Mouse (Mus musculus): ENCODE data around the gene S1pr1. TPM values are rescaled to one million over a fixed set of nuclear protein-coding genes. Genes with fewer than 3 reads are reported as not detected.
A peak's percentile ranks its signal among the peaks of the same experiment; 100 is the strongest.

The S1pr1 gene
- polyA plus RNA-seq, 1 experiment from 2014 or later, result 19.8 TPM

GRCm38 (mm10) chr3:115692857-115693256, 22.0 kb downstream of the S1pr1 start:
- Histone ChIP-seq H3K9ac (no peak overlapping the region), H3K4me1 (no peaks in the 10 kb centered on the region), H3K9me3 (no peaks in the 10 kb centered on the region), H3K27ac (no peak overlapping the region), H3K4me3 (no peak overlapping the region), H3K4me2 (replicated peaks) (no peak overlapping the region), H3K27me3 (no peaks in the 10 kb centered on the region), H3K36me3 (no peaks in the 10 kb centered on the region)
- ATAC-seq (ENCODE audit: insufficient number of reproducible peaks, insufficient read depth, low FRiP score, low TSS enrichment), result no peak
- 66% methylated on average over 4 of the region's 4 CpGs for WGBS

DNA sequence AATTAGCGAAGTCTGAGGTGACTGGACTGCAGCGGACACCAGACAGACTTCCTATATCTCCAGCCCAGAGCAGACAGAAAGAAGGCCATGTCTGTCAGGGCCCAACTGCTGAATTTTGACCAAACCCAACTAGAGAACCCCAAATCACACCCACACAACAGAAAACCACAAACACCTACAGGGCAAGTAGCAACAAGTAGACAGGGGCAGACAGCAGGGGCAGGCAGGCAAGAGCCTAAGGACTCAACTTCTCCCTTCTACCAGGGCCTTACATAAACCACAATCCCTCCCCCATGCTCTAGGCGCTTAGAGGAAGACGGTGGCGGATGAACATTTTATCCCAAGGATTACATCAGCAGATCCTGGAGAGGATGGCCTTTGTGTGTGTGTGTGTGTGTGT, 22.5 kb downstream of the S1pr1 start:
- H3K4me2 ChIP-seq (replicated peaks), result no peak overlapping the region
- ATAC-seq (ENCODE audit: insufficient number of reproducible peaks, insufficient read depth, low FRiP score, low TSS enrichment), result no peak
- no peaks in the 10 kb centered on the region for H3K4me1 ChIP-seq
- no peak overlapping the region for H3K9ac ChIP-seq
- no peaks in the 10 kb centered on the region for H3K9me3 ChIP-seq
- no peak overlapping the region for H3K27ac ChIP-seq
- no peak overlapping the region for H3K4me3 ChIP-seq
- H3K27me3 ChIP-seq, result no peaks in the 10 kb centered on the region
- WGBS, result 90% methylated on average over 5 of the region's 5 CpGs
- H3K36me3 ChIP-seq, result no peaks in the 10 kb centered on the region

DNA sequence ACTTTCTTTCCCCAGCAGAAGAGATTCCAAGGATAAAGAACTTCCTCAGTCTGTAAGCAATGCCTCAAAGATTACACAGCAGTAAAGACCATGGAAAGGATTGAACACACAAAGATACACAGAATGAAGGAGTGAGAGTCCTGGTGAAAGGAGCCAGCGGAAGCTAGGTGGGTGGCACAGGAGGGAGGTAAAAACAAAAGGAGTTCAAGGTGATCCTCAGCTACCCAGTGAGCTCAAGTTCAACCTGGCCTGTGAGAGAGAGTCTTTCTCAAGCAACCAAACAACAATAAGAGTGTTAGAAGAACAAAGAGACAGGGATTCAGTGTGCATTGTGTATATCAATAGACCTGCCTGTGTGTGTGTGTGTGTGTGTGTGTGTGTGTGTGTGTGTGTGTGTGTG, 25.0 kb downstream of the S1pr1 start:
- WGBS, result 76% methylated on average over 1 of the region's 1 CpGs
- Histone ChIP-seq H3K9me3 (no peaks in the 10 kb centered on the region), H3K4me3 (no peak overlapping the region), H3K27me3 (no peaks in the 10 kb centered on the region), H3K4me2 (replicated peaks) (no peak overlapping the region), H3K9ac (no peak overlapping the region), H3K4me1 (no peaks in the 10 kb centered on the region), H3K36me3 (no peaks in the 10 kb centered on the region), H3K27ac (no peak overlapping the region)
- ATAC-seq (ENCODE audit: insufficient number of reproducible peaks, insufficient read depth, low FRiP score, low TSS enrichment), result no peak

- ATAC-seq (ENCODE audit: insufficient number of reproducible peaks, insufficient read depth, low FRiP score, low TSS enrichment), result no peak
- 44% methylated on average over 8 of the region's 8 CpGs for WGBS
- no peak overlapping the region for H3K27ac ChIP-seq
- no peaks in the 10 kb centered on the region for H3K36me3 ChIP-seq
- no peak overlapping the region for H3K4me2 ChIP-seq (replicated peaks)
- no peaks in the 10 kb centered on the region for H3K9me3 ChIP-seq
- no peak overlapping the region for H3K9ac ChIP-seq
- no peaks in the 10 kb centered on the region for H3K27me3 ChIP-seq
- H3K4me1 ChIP-seq, result no peaks in the 10 kb centered on the region
- no peak overlapping the region for H3K4me3 ChIP-seq
These were observed 25.5 kb downstream of the S1pr1 start for GRCm38 (mm10) chr3:115689352-115689751.

GRCm38 (mm10) chr3:115687821-115688220, 27.1 kb downstream of the S1pr1 start:
- ATAC-seq (ENCODE audit: insufficient number of reproducible peaks, insufficient read depth, low FRiP score, low TSS enrichment), result no peak
- H3K27me3 ChIP-seq, result no peaks in the 10 kb centered on the region
- no peak overlapping the region for H3K4me2 ChIP-seq (replicated peaks)
- no peak overlapping the region for H3K27ac ChIP-seq
- H3K4me1 ChIP-seq, result no peaks in the 10 kb centered on the region
- 88% methylated on average over 2 of the region's 2 CpGs for WGBS
- no peak overlapping the region for H3K9ac ChIP-seq
- H3K4me3 ChIP-seq, result no peak overlapping the region
- H3K36me3 ChIP-seq, result no peaks in the 10 kb centered on the region
- no peaks in the 10 kb centered on the region for H3K9me3 ChIP-seq

DNA sequence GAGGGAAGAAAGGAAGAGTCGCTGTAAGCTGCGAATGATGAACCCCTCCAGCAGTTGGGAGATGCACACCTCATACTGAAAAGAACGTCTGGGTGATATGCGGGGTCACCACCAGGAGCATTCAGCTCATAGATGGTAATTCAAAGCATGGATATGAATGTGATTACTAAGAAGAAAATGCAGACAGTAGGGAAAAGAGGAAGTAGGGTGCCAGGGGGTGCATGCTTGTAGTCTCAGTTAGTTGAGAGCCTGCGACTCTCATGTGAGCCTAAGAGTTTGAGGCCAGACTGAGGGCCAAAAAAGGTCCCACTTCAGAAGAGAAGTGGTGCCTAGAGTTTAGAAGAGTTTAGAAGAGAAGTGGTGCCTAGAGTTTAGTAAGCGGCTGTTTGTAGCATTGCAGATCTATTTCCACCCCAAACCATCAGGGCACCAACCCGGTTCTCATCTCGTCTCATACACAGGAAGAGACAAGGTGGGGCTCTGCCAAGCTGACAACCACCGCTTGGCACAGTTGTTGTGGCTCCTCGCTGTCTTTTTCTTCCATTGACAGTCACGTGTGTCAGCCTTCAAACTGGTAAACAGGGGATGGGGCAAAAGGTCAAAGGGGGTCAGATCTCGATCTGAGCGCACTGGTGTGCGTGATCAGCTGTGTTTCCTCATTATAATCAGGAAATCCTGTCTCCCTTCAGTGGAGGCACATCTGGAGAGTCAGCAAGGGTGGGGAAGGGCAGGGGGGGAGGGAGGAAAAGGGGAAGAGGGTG, 32.4 kb downstream of the S1pr1 start:
- no peak overlapping the region for H3K4me3 ChIP-seq
- no peaks in the 10 kb centered on the region for H3K9me3 ChIP-seq
- ATAC-seq (ENCODE audit: insufficient number of reproducible peaks, insufficient read depth, low FRiP score, low TSS enrichment), result no peak
- no peaks in the 10 kb centered on the region for H3K36me3 ChIP-seq
- no peak overlapping the region for H3K4me2 ChIP-seq (replicated peaks)
- WGBS, result 59% methylated on average over 14 of the region's 14 CpGs
- no peak overlapping the region for H3K27ac ChIP-seq
- H3K27me3 ChIP-seq, result no peaks in the 10 kb centered on the region
- H3K4me1 ChIP-seq, result no peaks in the 10 kb centered on the region
- H3K9ac ChIP-seq, result no peak overlapping the region

- H3K4me2 ChIP-seq (replicated peaks), result no peak overlapping the region
- H3K9me3 ChIP-seq, result no peaks in the 10 kb centered on the region
- no peak overlapping the region for H3K9ac ChIP-seq
- H3K4me1 ChIP-seq, result no peaks in the 10 kb centered on the region
- H3K27ac ChIP-seq, result no peak overlapping the region
- 70% methylated on average over 1 of the region's 1 CpGs for WGBS
- H3K4me3 ChIP-seq, result no peak overlapping the region
- no peaks in the 10 kb centered on the region for H3K27me3 ChIP-seq
- ATAC-seq (ENCODE audit: insufficient number of reproducible peaks, insufficient read depth, low FRiP score, low TSS enrichment), result no peak
- H3K36me3 ChIP-seq, result no peaks in the 10 kb centered on the region
These were observed 33.7 kb downstream of the S1pr1 start for GRCm38 (mm10) chr3:115681184-115681583.

DNA sequence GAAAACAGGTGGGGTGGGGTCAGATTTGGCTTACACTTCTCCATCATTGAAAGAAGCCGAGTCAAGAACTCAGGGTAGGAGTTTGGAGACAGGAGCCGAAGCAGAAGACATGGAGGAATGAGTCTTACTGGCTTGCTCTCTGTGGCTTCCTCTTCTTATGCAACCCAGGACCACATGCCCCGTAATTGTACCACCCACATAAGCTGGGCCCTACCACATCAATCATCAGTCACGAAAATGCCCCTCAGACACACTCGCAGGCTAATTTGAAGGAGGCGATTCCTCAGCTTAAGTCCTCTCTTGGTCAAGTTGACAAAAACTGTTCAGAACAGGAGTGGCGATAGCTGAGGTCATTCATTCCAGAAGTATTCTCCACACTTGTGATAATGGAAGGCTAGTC, 35.9 kb downstream of the S1pr1 start:
- Histone ChIP-seq H3K9me3 (no peaks in the 10 kb centered on the region), H3K27me3 (no peaks in the 10 kb centered on the region), H3K4me2 (replicated peaks) (no peak overlapping the region), H3K27ac (no peak overlapping the region), H3K4me3 (no peak overlapping the region), H3K4me1 (no peaks in the 10 kb centered on the region), H3K36me3 (no peaks in the 10 kb centered on the region), H3K9ac (no peak overlapping the region)
- WGBS, result 84% methylated on average over 7 of the region's 7 CpGs
- ATAC-seq (ENCODE audit: insufficient number of reproducible peaks, insufficient read depth, low FRiP score, low TSS enrichment), result no peak

- Histone ChIP-seq H3K4me3 (no peak overlapping the region), H3K4me1 (peaks cover 5% of the 10 kb centered on the region; the same call in 1 of the 2 replicates), H3K27ac (no peak overlapping the region), H3K4me2 (replicated peaks) (no peak overlapping the region), H3K27me3 (no peaks in the 10 kb centered on the region), H3K9me3 (no peaks in the 10 kb centered on the region), H3K9ac (no peak overlapping the region), H3K36me3 (no peaks in the 10 kb centered on the region)
- no peak for ATAC-seq (ENCODE audit: insufficient number of reproducible peaks, insufficient read depth, low FRiP score, low TSS enrichment)
- 84% methylated on average over 6 of the region's 6 CpGs for WGBS
These were observed 39.0 kb downstream of the S1pr1 start for GRCm38 (mm10) chr3:115675546-115676535.

DNA sequence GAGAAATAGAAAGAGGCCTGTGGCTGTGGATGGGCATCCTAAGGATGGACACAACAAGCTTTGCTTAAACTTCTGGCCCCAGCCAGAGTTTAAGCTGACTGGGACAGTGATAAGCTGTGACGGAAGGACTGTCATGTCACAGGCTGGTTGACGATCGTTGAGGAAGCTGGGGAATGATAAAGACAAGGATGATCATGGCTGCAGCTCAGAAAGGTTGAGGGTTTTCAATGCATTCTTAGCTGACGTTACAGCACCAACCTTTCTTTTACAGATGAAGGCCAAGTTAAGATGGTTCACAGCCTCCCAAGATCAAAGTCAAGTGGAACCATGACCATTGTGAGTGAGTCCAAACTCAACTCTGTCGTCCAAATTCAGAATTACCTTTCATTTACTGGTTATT, 40.2 kb downstream of the S1pr1 start:
- no peak overlapping the region for H3K4me2 ChIP-seq (replicated peaks)
- no peaks in the 10 kb centered on the region for H3K27me3 ChIP-seq
- 86% methylated on average over 5 of the region's 5 CpGs for WGBS
- ATAC-seq (ENCODE audit: insufficient number of reproducible peaks, insufficient read depth, low FRiP score, low TSS enrichment), result no peak
- peaks cover 5% of the 10 kb centered on the region; the same call in 1 of the 2 replicates for H3K4me1 ChIP-seq
- H3K27ac ChIP-seq, result no peak overlapping the region
- no peak overlapping the region for H3K4me3 ChIP-seq
- no peak overlapping the region for H3K9ac ChIP-seq
- H3K36me3 ChIP-seq, result no peaks in the 10 kb centered on the region
- no peaks in the 10 kb centered on the region for H3K9me3 ChIP-seq

DNA sequence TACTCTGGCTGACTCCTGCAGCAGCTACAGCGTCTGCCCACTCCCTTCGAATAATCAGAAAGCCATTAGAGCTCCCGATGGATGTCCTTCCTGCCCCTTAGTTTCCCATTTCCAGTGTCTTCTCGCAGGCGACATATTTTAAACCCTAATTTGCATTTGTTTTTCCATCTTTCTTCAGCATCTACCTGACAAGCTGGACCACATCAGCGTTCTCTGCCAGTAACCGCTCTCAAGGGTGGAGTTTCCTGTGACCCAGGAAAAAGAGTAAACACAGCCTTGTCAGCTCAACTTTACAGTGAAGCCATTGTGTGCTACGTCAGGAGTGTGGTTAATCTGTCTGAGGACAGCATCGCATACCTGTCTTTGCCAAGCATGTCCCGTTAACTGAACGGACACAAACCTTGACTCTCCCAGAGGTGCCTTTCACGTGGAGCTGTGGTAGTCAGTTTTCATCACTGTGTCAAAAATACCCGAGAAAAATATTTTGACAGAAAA, 41.2 kb downstream of the S1pr1 start:
- peak overlapping the region; percentile 16; the same call in 1 of the 2 replicates for H3K4me2 ChIP-seq (replicated peaks)
- WGBS, result 42% methylated on average over 13 of the region's 13 CpGs

More for the DNA sequence above, 41.2 kb downstream of the S1pr1 start:
- no peak overlapping the region for H3K27ac ChIP-seq
- no peaks in the 10 kb centered on the region for H3K36me3 ChIP-seq
- H3K9ac ChIP-seq, result no peak overlapping the region
- no peaks in the 10 kb centered on the region for H3K9me3 ChIP-seq
- H3K4me3 ChIP-seq, result no peak overlapping the region
- no peaks in the 10 kb centered on the region for H3K27me3 ChIP-seq
- no peak for ATAC-seq (ENCODE audit: insufficient number of reproducible peaks, insufficient read depth, low FRiP score, low TSS enrichment)
- peaks cover 5% of the 10 kb centered on the region; the same call in 1 of the 2 replicates for H3K4me1 ChIP-seq
